Mouse (Mus musculus): ENCODE results near the gene Rnf43.
A peak's percentile ranks its signal among the peaks of the same experiment; 100 is the strongest.

Gene Rnf43

DNA sequence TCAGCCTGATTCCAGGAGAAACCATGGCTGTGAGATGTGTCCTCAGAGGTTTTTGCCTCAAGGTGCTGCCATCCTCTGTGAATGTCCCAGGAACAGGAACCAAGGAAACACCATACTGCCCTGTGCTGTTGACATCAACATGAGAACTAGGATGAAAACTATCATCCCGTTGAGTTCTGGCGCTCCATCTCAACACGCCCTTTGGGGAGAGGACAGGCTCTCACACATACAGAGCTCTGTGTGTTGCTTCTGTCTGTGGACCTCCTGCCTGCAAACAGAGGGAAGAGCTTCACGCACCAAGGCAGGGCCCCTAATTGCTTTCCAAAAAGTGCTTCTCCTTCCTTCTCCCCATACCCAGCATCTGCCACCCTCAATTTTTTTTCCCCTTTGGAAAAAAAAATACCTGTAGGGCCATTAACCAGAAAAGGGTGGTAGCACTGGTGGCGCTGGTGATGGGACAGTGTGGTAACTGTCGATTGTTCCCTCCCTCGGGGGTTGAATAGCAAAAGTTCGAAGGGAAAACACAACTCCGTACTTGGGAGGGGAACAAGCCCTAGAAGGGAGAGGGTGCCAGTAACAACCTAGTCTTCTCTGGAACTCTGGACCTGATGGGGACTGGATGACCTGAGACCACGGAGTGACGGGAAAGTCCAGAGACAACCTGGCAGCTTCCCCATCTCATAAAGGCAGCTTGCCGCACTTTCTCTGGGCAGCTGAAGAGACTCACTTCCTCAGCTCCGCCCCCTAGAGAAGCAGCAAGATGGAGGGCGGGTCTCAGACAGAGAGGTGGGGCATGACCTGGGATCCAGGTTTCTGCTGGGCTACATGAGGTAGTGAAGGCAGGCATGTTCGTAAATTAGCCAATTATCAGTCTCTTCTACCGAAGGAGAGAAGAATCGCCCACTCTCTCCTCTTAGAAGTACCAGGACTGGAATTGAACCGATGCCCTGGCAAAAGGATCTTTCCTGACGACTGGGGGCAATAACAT, 85.9 kb downstream of the Rnf43 start:
- no peak for DNase-seq

DNA sequence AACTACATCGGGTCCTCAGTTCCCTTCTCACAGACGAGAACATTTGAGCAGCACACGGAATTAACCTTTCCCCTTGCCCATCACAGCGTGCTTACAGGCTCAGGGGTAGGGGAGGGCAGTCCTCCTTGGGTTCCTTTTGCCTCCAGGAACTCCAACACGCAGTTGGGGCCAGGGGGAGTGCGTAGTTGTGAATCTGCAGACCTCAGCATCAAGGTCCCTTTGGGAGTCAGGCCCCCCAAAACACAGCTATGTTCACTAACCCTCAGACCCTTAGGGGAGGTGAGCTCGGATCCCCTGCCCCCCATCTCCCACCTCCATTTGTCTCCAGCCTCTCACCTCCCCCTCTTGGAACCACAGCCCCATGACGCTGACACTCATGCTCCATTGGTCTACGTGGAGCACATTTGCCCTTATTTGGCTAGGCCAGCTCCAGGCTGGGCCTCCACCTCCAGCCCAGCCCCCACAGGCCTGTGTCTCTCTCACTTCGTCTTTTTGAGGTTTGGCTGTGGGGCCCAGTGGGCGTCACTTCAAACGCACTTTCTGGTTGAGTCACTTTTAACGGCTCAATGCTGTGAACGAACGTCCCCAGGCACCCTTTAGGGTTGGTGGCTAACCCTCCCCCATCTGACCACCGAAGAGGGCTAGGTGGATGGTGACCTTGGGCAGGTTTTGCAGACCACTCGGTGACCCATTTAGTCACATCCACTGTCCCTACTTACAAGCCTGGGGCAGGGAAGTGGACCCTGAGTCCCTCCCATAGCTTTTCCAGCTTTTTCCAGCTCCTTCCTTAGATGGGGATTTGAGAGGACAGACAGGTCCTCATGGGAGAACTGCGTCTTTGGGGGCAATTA, 86.9 kb downstream of the Rnf43 start:
- DNase-seq: no peak

DNA sequence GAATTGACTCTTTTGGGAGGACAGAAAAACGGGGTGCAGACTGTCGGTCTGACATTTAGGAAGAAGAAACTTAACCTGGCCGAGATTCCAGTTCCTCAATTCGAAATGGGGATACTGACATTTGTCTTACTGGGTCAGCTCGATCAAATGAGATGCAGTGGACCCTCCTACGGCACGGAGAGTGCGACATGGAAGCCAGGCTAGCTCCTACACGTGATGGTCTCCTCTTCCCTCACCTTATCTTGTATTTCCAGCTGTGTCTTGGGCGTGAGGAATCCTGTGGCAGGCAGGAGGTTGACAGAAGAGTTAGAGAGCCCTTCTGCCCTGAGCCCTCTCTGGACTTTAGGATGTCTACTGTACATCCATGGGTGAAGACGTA, 87.5 kb downstream of the Rnf43 start:
- DNase-seq: no peak

DNA sequence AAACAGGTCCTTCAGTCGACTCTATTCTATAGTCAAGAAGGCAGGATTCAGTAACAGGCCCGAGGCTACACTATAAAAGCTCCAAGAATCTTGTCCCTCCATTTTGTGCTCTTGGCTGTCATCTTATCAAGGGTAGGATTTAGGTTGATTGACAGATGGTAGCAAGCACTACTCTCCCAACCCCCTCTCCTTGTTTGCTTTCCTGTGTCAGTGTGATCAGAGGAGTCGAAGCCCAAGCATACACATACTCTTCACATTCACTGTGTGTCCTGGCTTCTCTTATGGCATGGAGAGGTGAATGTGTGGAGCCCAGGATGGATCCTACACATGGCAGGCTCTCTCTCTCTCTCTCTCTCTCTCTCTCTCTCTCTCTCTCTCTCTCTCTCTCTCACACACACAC, 88.0 kb downstream of the Rnf43 start:
- DNase-seq: no peak

DNA sequence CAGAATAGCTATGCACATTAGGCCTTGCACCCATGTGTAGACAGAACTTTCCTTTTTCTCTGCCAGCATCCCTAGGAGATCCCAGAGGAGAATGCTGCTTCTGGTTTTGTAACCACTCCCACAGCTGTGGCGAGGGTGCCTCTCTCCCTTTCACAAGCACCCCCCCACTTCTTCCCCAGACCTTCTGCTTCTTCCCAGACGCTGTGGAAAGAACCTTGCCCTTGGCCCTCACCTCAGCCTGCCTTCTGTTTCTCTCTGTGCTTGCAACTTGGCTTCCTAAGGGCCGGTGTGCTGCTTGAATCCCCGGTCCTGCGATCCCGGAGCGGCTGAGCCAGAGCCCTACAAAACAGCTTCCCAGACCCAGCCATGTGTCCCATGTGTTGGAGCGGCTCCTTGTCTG, 88.5 kb downstream of the Rnf43 start:
- DNase-seq: no peak

DNA sequence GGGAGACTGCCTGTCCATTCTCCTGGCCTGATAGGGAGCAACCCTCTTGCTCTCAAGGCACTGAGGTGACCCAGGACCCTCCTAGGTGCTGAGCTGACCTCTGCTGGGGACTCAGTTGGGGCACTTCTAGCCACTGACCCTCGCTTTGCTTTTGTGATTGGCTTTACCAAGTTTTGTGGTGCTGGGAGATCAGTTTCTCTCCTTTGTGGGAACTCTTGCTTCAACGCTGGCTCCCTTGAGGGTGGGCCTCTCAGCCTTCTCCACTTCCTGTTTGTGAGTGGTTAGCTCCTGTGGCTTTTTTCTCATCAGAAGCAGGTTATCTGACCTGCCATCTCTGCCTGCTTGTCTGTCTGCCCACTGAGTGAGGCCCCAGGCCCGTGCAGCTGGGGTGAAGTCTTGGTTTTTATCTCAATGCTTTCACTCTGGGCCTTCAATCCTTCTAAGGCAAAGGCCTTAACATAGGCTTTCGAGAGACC, 89.0 kb downstream of the Rnf43 start:
- no peak for DNase-seq

DNA sequence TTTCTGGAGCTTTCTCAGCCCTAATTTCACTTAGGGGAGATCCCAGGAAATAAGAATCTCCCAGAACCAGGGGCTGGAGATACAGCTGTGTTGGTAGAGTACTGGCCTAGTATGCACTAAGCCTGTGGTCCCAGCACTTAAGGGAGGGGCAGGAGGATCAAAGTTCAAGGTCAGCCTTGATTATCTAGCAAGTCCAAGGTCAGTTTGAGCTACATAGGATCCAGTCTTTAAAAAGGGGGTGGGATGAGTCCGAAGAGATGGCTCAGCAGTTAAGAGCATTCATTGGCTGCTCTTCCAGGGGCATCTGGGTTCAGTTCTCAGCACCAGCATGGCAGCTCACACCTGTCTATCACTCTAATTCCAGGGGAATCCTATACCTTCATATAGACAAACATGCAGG, 89.8 kb downstream of the Rnf43 start:
- DNase-seq: no peak

DNA sequence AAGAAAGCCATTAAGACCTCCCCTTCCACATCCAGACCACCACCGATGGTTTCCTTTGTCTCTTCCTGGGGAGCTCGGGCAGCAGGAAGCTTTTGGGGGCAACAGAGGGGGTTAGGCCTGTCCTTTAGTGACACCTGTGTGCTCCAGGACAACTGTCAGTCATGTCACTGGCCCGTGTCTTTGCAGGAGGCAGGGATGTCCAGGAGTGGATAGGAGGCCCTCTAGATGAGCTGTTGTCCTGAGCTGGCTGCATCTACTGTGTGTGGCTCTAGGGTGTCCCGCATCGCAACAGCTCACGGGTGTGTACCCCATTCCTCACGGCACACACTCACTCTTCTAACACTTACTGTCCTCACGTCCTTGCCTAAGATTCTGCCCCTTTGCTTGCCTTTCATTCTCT, 90.7 kb downstream of the Rnf43 start:
- no peak for DNase-seq

DNA sequence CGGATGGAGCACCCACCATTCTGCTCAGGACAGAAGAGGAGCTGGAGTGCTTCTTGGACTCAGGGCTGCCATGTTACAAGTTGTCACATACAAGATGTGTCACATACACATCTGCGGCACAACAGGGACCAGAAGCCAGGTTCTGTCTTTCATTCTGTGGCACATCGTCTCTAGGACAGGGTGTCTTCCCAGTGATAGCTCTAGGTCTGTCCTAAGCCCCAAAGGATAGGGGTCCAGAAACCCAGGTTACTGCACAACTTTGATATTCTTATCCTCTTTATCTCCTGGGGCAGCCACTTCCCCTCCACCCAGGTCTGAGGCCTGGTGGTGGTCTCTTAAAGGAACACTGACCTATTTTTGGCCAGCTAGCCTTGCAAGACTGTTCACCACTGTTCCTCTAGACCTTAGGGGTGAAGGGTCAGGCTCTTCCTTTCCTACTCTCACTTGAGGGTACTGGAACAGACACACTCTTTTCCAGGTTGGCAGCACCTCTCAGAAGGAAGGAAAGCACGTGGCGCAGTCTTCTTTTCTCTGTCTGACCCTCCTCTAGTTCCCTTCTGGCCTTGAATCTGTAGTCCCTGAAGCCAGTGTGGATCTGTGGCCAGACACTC, 91.5 kb downstream of the Rnf43 start:
- DNase-seq: no peak

DNA sequence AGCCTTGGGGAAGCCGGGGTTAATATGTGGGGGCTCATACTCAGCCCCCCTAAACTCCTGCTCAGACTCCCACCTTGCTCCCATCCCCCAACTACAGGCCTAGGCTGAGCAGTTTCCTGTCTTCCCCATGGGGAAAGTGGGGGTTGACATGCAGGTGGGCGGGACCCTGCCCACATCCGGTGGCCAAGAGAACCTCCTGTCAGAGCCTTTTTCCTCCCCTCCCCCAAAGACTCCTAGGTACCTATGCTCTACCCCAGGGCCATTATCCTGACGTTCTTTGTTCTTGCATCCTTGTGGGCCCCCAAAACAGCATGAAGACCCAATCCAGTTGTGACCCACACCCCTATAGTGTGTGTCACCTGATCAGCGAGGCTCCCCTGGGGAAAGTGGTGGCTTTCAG, 92.1 kb downstream of the Rnf43 start:
- DNase-seq: no peak

DNA sequence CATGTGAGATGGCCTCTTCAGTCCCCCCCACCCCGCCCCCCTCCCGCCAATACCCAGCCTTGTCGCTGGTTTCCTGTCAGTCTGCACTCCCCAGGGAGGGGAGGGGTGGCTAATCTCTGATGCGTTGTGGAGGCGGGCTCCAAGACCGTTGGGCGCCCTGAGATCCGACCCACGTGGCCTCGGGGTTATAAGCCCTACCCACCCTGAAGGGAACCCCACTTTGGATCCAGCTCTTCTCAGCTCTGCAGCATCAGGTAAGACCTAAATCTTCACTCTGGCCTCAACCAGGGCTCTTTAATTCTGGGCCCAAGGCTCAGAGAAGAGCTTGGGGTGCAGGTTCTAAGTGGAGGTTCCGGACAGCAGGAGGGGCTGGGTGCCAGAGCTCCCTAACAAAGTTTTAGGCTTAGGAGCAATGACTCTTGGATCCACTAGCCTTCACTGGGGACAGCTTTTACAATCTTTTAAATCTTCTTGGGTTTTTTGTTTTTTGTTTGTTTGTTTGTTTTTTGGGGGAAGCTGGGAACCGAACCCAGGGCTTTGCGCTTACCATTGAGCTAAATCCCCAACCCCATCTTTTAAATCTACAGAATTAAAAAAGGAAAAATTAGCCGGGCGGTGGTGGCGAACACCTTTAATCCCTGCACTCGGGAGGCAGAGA, 93.0 kb downstream of the Rnf43 start:
- DNase-seq: no peak

DNA sequence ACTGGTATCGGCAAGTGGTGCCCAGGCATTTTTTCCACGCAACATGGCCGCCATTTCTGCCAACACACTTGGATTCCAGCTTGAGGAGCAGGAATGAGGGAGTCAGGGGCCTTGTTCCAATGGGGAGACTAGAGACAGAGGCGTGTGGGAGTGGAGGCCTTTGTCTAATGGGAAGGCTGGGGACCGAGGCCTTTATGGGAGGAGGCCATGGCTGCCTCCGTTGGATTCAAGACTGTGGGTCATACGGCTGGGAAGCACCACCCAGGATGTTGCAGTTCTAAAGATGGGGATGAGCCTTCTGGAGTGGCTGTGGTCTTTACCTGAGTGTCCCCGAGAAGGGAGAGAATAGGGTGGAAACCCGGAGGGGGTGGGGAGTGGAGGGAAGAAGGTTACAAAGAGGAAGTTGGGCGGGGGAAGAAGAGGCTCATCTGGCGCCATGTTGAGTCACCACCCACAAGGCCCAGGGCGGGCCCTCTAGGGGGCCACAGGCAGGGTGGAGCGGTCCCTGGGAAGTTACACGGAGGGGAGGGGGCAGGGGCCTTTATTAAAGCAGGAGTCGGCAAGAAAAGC, 93.8 kb downstream of the Rnf43 start:
- DNase-seq: no peak

DNA sequence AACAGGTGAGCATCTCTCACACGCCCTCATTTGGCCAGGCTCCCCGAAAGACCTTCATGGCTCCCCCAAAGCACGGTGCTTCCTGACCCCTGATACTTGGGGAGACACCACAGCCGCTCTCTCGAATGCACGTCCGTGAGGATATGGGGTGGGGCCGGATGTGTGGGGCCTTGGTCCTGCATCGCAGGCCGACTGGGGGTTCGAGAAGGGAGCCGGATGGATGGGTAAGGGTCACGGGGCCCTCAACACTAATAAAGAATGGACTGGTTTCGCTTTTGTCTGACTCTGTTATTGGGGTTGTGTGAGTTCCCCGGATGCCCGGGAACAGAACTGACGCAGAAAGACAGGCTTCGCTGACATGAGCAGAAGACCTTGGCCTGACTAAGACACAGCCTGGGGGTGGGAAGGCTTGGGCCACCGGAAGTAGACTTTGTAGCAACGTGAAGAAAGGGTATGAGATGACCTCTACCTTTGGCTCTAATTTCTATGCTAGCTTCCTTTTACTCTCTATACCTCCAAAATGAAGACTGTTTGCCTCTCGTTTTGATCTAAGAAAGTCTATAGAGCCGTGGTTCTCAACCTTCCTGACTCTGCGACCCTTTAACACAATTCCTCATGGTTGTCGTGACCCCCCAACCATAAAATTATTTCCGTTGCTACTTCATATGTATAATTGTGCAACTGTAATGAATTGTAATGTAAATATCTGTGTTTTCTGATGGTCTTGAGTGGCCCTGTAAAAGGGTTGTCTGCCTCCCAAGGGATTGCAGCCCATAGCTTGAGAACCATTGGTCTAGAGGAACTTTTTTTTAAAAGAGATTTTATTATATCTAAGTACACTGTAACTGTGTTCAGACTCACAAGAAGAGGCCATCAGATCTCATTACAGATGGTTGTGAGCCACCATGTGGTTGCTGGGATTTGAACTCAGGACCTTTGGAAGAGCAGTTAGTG, 94.8 kb downstream of the Rnf43 start:
- DNase-seq: no peak

DNA sequence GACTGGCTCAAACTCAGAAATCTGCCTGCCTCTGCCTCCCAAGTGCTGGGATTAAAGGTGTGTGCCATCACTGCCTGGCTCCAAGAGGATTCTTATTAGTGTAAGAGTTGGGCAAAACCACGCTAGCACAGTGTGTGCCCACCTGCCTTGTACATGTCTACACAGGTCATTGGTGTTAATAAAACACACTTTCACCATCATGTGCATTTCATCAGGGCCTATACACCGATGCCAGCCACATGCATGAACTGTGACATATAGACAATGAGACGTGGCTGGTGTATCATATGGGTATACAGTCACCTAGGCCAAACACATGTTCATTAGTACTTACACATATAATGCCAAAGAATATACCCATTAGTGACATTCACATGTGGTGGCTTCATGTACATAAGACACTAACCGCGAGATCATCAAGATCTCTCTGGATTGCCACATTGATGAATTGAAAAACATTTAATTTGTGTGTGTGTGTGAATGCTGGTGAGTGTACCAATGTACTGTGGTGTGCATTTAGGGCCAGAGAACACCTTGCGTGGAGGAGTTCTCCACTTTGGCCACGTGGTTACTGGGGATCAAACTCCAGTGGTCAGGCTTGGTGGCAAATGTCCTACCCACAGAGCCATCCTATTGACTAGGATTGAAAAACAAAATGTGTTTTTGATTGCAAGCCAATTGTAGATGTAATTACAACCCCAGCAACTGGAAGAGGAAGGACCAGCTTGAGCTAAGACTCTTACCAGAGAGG, 95.8 kb downstream of the Rnf43 start:
- DNase-seq: no peak

DNA sequence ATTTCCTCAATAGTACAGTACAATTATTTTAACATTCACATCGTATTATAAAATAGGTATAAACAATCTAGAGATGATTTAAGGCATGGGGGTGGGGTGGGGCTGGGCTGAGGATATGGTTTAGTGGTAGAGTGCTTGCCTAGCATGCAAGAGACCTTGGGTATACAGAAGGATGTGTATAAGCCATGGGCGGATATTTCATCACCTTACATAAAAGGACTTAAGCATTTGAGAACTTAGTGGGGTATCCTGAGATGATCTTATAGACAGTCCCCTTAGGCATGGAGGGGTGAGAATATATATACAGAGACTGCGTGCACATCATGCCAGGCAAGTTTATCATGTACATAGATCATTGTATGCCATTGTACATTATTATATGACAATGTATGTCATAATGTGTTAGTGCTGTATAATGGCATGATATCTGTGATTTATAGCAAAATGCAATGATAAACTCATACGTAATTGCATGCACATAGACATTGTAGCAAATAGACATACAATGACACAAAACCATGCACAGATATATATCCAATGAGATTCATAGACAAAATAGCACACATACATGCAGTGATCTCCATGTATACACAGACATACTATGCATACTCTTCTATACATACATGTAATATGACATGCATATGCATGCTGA, 96.6 kb downstream of the Rnf43 start:
- no peak for DNase-seq

DNA sequence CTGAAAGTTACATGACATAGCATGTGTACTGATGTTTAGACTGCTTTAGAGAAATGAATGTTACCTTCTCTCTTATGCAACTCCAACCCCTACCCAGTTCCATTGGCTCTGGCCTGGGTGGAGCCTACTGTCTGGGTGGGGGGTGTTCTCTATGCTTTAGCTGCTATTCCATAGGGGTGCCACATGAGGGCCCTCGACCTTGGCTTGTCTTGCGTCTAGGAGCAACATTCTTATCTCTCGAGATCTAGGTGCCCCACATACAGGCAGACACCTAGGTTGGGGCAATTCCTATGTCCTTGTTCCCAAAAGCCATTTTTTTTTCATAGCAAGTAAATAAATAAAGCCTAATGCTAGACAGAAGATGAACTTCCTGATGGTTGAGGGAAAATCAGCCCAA, 97.1 kb downstream of the Rnf43 start:
- peak; percentile 68 to 74 for DNase-seq

DNA sequence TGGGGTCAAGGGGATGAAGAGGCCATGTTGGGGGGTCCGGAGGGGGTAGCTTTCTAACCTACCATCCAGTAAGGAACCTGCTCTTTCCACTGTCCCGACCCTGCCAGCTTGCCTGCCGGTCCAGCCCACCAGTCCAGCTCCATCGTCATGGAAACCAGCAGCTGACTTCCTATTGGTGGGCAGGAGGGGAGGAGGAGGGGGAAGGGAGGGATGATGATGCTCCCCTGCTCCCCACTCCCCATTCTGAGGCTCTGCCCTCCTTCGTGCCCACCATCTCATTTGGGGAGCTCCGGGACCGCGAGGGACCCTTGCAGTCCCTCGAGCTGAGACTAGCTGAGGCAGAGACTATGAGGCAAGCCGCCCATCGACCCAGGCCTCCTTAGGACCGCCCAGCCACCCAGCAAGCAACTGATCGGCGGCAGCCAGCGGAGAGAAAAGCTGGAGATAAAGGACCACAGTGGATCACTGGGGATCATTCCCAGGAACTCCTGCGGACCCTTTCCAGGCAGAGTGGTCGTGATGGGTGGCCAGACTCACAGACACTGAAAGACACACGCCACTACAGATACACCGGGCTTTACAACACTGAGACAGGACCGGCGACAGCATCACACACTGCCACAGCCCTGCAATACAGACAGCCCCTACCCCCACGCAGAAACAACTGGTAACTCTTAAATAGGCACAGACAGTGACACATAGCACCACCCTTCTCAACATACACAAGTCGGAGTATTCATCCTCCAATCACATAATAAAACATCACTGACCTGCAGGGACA, 98.0 kb downstream of the Rnf43 start, which contains the start of gene Tspoap1:
Gene Tspoap1 (plus strand): TSS at position 241 of the 781 bp plus-strand sequence.
- DNase-seq: peak; percentile 85 to 87

DNA sequence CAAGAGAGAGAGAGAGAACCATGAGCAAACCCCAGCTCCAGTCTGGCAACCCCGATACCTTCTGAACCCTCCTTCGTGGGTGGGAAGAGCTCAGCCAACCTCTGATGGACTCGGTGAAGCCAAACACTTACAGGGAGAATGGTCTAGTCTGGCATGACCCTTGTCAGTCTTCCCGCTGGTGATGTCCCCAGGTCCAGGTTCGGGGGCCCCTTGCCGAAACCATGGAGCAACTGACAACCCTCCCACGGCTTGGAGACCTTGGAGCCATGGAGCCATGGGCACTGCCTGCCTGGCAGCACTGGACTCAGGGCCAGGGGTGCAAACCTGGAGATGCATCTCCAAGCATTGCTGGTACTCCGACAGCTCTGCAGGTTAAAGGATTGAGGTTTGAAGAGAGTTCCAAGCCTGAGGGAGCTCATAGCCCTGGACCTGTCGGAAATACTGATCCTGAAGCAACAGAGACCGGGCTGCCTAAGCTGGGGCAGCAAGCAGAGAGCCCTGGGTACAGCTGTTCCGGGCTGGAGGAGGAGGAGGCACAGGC, 98.7 kb downstream of the Rnf43 start:
- peak; percentile 43 to 54 for DNase-seq

All from cerebellum, postnatal 14 days (tissue).